Mouse (Mus musculus) cortical plate, adult 2 months (tissue): ENCODE results near the gene Cryba4.

ENCODE experiments used
- CTCF ChIP-seq: fragments of 200-500 bp; IDR thresholded peaks from 2 replicates; pipeline ENCODE4 v1.5.1; 2011; ENCODE audit warnings: mild to moderate bottlenecking, control low read depth, low read length; ENCODE audit not compliant: insufficient read depth; ENCODE audit errors: extremely low read depth
- POLR2A ChIP-seq: fragments of 200-500 bp; IDR thresholded peaks from 2 replicates; pipeline ENCODE4 v1.6.1; 2011; ENCODE audit warnings: mild to moderate bottlenecking, low read length, control low read depth; ENCODE audit not compliant: insufficient read depth; ENCODE audit errors: extremely low read depth

GRCm38 (mm10) chr5:112244275-112244562, 8.1 kb downstream of the Cryba4 start:
- TF ChIP-seq POLR2A (no peak), CTCF (no peak)
